Mouse (Mus musculus) kidney, adult 2 months (tissue): ENCODE measurements around the gene Slc16a11. TPM values are rescaled to one million over a fixed set of nuclear protein-coding genes. Genes with fewer than 3 reads are reported as not detected.

Source experiments
- DNase-seq: peaks from one replicate; pipeline ENCODE4 v3.0.0; 2021
- H3K27ac ChIP-seq: fragments of 200-500 bp; 2 replicates; pipeline ENCODE4 v1.5.1; 2012; ENCODE audit warnings: low read depth, low read length, control low read depth, inconsistent platforms; ENCODE audit not compliant: insufficient read depth
- H3K27me3 ChIP-seq: fragments of 200-500 bp; replicated peaks from 2 replicates; pipeline ENCODE4 v1.6.1; 2012; ENCODE audit warnings: mild to moderate bottlenecking, moderate library complexity, low read length, inconsistent platforms; ENCODE audit not compliant: control insufficient read depth, insufficient read depth
- H3K36me3 ChIP-seq: fragments of 200-500 bp; 2 replicates; pipeline ENCODE4 v1.6.1; 2012; ENCODE audit warnings: mild to moderate bottlenecking, moderate library complexity, low read length, inconsistent platforms; ENCODE audit not compliant: control insufficient read depth, insufficient read depth
- H3K4me1 ChIP-seq: fragments of 200-500 bp; 2 replicates; pipeline ENCODE4 v1.6.1; 2011; ENCODE audit warnings: low read length; ENCODE audit not compliant: control insufficient read depth, insufficient read depth
- H3K4me3 ChIP-seq: fragments of 200-500 bp; 2 replicates; pipeline ENCODE4 v1.5.1; 2011; ENCODE audit warnings: mild to moderate bottlenecking, low read depth, low read length, control low read depth; ENCODE audit not compliant: insufficient read depth
- CTCF ChIP-seq: fragments of 200-500 bp; conservative IDR thresholded peaks from 2 replicates; pipeline ENCODE4 v1.5.1; 2011; ENCODE audit warnings: low read depth, mild to moderate bottlenecking, control low read depth, low read length, moderate library complexity, mixed read lengths; ENCODE audit not compliant: insufficient read depth, insufficient read length
- POLR2A ChIP-seq: fragments of 200-500 bp; IDR thresholded peaks from one replicate; pipeline ENCODE4 v1.6.1; 2011; ENCODE audit warnings: low read depth, low read length, control low read depth
- WGBS: fragments of 180-500 bp; shearing (Covaris S2); methylation state at CpG from one replicate; pipeline ENCODE4 v1.1.7; 2018; 5-methylcytosine and 5-hydroxymethylcytosine counted together
- polyA plus RNA-seq: library from polyadenylated mRNA; depleted of rRNA; stranded (reverse); fragments of >200 nt; gene quantifications from 2 replicates; pipeline ENCODE4 v1.2.3, GENCODE M21; 2012; rRNA removed

Gene Slc16a11
- polyA plus RNA-seq, 1 experiment = 36.4 TPM

GRCm38 (mm10) chr11:70251853-70252252 lies 39.3 kb downstream of the Slc16a11 start:
- TF ChIP-seq CTCF = no peak
- no peak for TF ChIP-seq POLR2A
- H3K36me3 ChIP-seq = no peaks in the 10 kb centered on the region
- 78% methylated on average over 8 of the region's 8 CpGs for whole genome bisulfite sequencing

GRCm38 (mm10) chr11:70254337-70254736 lies 41.8 kb downstream of the Slc16a11 start:
- WGBS = 13% methylated on average over 18 of the region's 18 CpGs
- H3K27me3 ChIP-seq = no peaks in the 10 kb centered on the region
- H3K27ac ChIP-seq = no peak overlapping the region
- DNase-seq = no peak
- H3K36me3 ChIP-seq = no peaks in the 10 kb centered on the region
- H3K4me1 ChIP-seq = peaks cover 4% of the 10 kb centered on the region; the same call in 1 of the 2 replicates
- H3K4me3 ChIP-seq = peak overlapping the region; percentile 41
- TF ChIP-seq CTCF = no peak
- TF ChIP-seq POLR2A = no peak

More at GRCm38 (mm10) chr11:70251853-70252252, 39.3 kb downstream of the Slc16a11 start:
- no peaks in the 10 kb centered on the region for H3K27me3 ChIP-seq
- no peak for DNase-seq
- H3K4me1 ChIP-seq = peaks cover 4% of the 10 kb centered on the region; the same call in 1 of the 2 replicates
- H3K27ac ChIP-seq = no peak overlapping the region
- no peak overlapping the region for H3K4me3 ChIP-seq

DNA sequence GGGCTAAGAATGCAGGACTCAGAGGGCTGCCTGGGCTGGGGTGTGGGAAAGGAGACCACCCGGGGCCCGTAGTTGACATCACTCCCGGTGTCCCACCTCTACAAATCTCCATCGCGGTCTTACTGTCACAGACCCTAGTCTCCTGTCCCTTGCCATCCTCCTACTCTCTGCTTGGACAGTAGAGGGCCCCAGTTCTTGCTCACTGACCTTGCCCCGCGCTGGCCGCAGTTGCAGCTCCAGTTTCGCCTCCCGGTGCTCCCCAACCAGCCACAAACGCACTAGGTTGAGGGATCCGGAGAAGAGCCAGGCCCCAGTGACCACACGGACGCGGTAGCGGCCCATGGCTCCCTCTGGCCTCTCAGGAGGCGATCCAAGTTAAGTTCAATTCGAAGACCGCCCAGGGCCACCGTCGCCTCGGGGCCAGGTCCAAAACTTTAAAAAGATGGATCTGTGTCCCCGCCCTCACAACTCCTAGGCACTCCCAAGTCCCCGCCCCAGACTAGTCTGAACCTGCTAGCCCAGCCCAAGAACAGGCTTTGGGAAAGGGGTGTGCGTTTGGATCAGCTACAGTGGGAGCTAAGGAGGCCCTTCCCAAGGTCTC lies 42.5 kb downstream of the Slc16a11 start, which contains the start of gene Alox12:
Alox12 (minus strand) TSS at position 423 of the 601 bp plus-strand sequence.
- peak; percentile 66 for TF ChIP-seq CTCF
- TF ChIP-seq POLR2A = no peak
- Histone ChIP-seq H3K27me3 (no peaks in the 10 kb centered on the region), H3K4me3 (peak within 1 kb of the TSS; percentile 41), H3K27ac (peak within 1 kb of the TSS; percentile 28; the same call in 1 of the 2 replicates), H3K36me3 (no peaks in the 10 kb centered on the region), H3K4me1 (peaks cover 4% of the 10 kb centered on the region; the same call in 1 of the 2 replicates)
- peak; percentile 69 for DNase-seq
- 2% methylated on average over 25 of the region's 25 CpGs for WGBS

GRCm38 (mm10) chr11:70259035-70259434 lies 46.5 kb downstream of the Slc16a11 start:
- Histone ChIP-seq H3K27me3 (no peaks in the 10 kb centered on the region), H3K27ac (no peak overlapping the region), H3K4me3 (no peak overlapping the region), H3K36me3 (no peaks in the 10 kb centered on the region), H3K4me1 (peaks cover 4% of the 10 kb centered on the region; the same call in 1 of the 2 replicates)
- TF ChIP-seq CTCF = no peak
- 91% methylated on average over 4 of the region's 4 CpGs for WGBS
- no peak for DNase-seq

DNA sequence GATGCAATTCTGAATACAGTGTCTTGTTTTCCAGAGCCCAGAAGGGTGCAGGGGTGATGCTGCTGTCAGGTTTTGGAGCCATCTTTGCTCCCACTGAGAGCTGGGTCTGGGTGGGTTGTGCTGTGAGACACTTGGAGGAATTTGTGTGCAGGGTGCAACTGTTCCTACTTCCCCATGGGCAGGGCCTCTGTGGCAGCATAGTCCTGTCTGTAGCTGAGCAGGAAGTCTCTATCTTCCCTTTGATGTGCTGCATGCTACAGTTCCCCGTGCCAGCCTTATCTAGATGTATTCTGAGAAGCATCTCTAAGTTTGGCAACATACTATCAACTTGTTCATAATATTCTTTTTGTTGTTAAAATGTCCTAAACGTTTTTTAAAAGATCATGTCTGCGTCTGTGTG lies 52.7 kb downstream of the Slc16a11 start:
- Histone ChIP-seq H3K4me3 (no peak overlapping the region), H3K4me1 (no peaks in the 10 kb centered on the region), H3K27ac (no peak overlapping the region), H3K27me3 (no peaks in the 10 kb centered on the region), H3K36me3 (no peaks in the 10 kb centered on the region)
- no peak for DNase-seq
- TF ChIP-seq CTCF (no peak), POLR2A (no peak)
- 50% methylated on average over 3 of the region's 3 CpGs for WGBS

GRCm38 (mm10) chr11:70265819-70266218 lies 53.3 kb downstream of the Slc16a11 start:
- Histone ChIP-seq H3K27me3 (no peaks in the 10 kb centered on the region), H3K27ac (no peak overlapping the region), H3K36me3 (no peaks in the 10 kb centered on the region), H3K4me1 (no peaks in the 10 kb centered on the region), H3K4me3 (no peak overlapping the region)
- TF ChIP-seq CTCF (no peak), POLR2A (no peak)
- no peak for DNase-seq
- 68% methylated on average over 4 of the region's 4 CpGs for WGBS

Other genes starting within 250 kb of the Slc16a11 start
- 39.2 and 40.0 TPM in 2 replicates for gene Cldn7, start 248.0 kb upstream of the Slc16a11 start, polyA plus RNA-seq
- gene Ctdnep1, start 231.6 kb upstream of the Slc16a11 start, polyA plus RNA-seq = 84.4 and 104 TPM in 2 replicates
- 66.3 and 68.4 TPM in 2 replicates for gene Elp5, start 230.2 kb upstream of the Slc16a11 start, polyA plus RNA-seq
- gene Gabarap, start 221.6 kb upstream of the Slc16a11 start, polyA plus RNA-seq = 746 and 1,018 TPM in 2 replicates
- 16.0 and 21.4 TPM in 2 replicates for gene Phf23, start 217.0 kb upstream of the Slc16a11 start, polyA plus RNA-seq
- gene Dvl2, start 212.2 kb upstream of the Slc16a11 start, polyA plus RNA-seq = 8.5 and 9.6 TPM in 2 replicates
- 249 and 308 TPM in 2 replicates for gene Acadvl, start 197.3 kb upstream of the Slc16a11 start, polyA plus RNA-seq
- 8.1 and 8.3 TPM in 2 replicates for gene Dlg4, start 195.8 kb upstream of the Slc16a11 start, polyA plus RNA-seq
- 0.25 and 0.41 TPM in 2 replicates for gene Asgr1, start 158.7 kb upstream of the Slc16a11 start, polyA plus RNA-seq
- 0.27 and 0.41 TPM in 2 replicates for gene Asgr2, start 120.1 kb upstream of the Slc16a11 start, polyA plus RNA-seq
- 5.0 and 6.2 TPM in 2 replicates for gene Mgl2, start 82.4 kb upstream of the Slc16a11 start, polyA plus RNA-seq
- gene Clec10a, start 56.6 kb upstream of the Slc16a11 start, polyA plus RNA-seq = 3.1 and 4.0 TPM in 2 replicates
- gene Slc16a13, start 8.3 kb downstream of the Slc16a11 start, polyA plus RNA-seq = 44.0 and 48.8 TPM in 2 replicates
- gene Bcl6b, start 17.0 kb downstream of the Slc16a11 start, polyA plus RNA-seq = 7.9 and 8.8 TPM in 2 replicates
- gene 0610010K14Rik, start 25.2 kb downstream of the Slc16a11 start, polyA plus RNA-seq = 73.6 and 78.9 TPM in 2 replicates
- 13.9 and 15.8 TPM in 2 replicates for gene Gm21988, start 27.1 kb downstream of the Slc16a11 start, polyA plus RNA-seq
- gene Rnasek, start 27.1 kb downstream of the Slc16a11 start, polyA plus RNA-seq = 457 and 485 TPM in 2 replicates
- 5.8 and 6.0 TPM in 2 replicates for gene Alox12, start 42.6 kb downstream of the Slc16a11 start, polyA plus RNA-seq
- gene Alox12e, start 109.9 kb downstream of the Slc16a11 start, polyA plus RNA-seq = 0.07 TPM in 1 of 2 replicates, not detected in the other
- 0.16 and 0.72 TPM in 2 replicates for gene Alox15, start 139.3 kb downstream of the Slc16a11 start, polyA plus RNA-seq
- 12.4 and 12.9 TPM in 2 replicates for gene Pelp1, start 197.3 kb downstream of the Slc16a11 start, polyA plus RNA-seq
- gene Arrb2, start 219.9 kb downstream of the Slc16a11 start, polyA plus RNA-seq = 30.2 and 33.7 TPM in 2 replicates
- gene Med11, start 239.2 kb downstream of the Slc16a11 start, polyA plus RNA-seq = 27.0 and 27.9 TPM in 2 replicates
- gene Zmynd15, start 246.7 kb downstream of the Slc16a11 start, polyA plus RNA-seq = 11.6 and 12.4 TPM in 2 replicates
- 99.3 and 103 TPM in 2 replicates for gene Cxcl16, start 247.2 kb downstream of the Slc16a11 start, polyA plus RNA-seq